Comparison of ENCODE assay signal across 8 mouse cellular contexts in genomic region chr9:107555031-107555457, GRCm38 (mm10). TPM values are rescaled to one million over a fixed set of nuclear protein-coding genes. Genes with fewer than 3 reads are reported as not detected.
DNase-seq lines count a peak whose midpoint lies in the region; ATAC-seq and TF ChIP-seq lines count a peak whose summit lies in the region.

No protein-coding gene starts in this region.

- peaks cover 28% of the 10 kb centered on the region for H3K36me3 ChIP-seq in thymus, adult 2 months (ENCODE audit: control insufficient read depth, insufficient read depth, low read length)
- peaks cover 37% of the 10 kb centered on the region for H3K36me3 ChIP-seq in erythroblast, embryonic 14.5 days (ENCODE audit: control insufficient read depth)
- H3K36me3 ChIP-seq in heart, postnatal 0 days (replicated peaks; ENCODE audit: control insufficient read depth, insufficient read depth, low read length), result peaks cover 33% of the 10 kb centered on the region
- peaks cover 25% of the 10 kb centered on the region for H3K36me3 ChIP-seq in stomach, postnatal 0 days (ENCODE audit: control insufficient read depth, insufficient read depth, low read length)

- TF ChIP-seq POLR2A in thymus, adult 2 months (IDR thresholded peaks at IDR 0.05; ENCODE audit: control insufficient read depth, extremely low read depth, insufficient read depth, low read length, poor library complexity), result no peak

- H3K4me2 ChIP-seq in heart, postnatal 0 days (ENCODE audit: low read depth, low read length), result peak overlapping the region; percentile 86
- H3K4me2 ChIP-seq in stomach, postnatal 0 days (replicated peaks; ENCODE audit: low read depth), result peak overlapping the region; percentile 83

- no peak for DNase-seq in thymus, adult 2 months
- no peak for DNase-seq in thymus, postnatal 36 days
- DNase-seq in heart, postnatal 0 days (ENCODE audit: low spot score), result peak; percentile 88
- peak; percentile 68 to 82 for DNase-seq in kidney, postnatal 25 days
- DNase-seq in stomach, postnatal 0 days (ENCODE audit: low spot score), result peak; percentile 72

- ATAC-seq in heart, postnatal 0 days (ENCODE audit: insufficient read depth, low read depth), result peak; percentile 24
- peak; percentile 31 for ATAC-seq in megakaryocyte, adult 5-6 weeks (ENCODE audit: poor library complexity, severe bottlenecking)
- ATAC-seq in stomach, postnatal 0 days (ENCODE audit: low FRiP score, low TSS enrichment), result peak; percentile 9
- ATAC-seq in CD4-positive, CD25-positive, alpha-beta regulatory T cell, adult 4 months, result no peak

- no peak for TF ChIP-seq EP300 in heart, postnatal 0 days (IDR thresholded peaks at IDR 0.05; ENCODE audit: low read depth)
- TF ChIP-seq EP300 in stomach, postnatal 0 days (optimal IDR thresholded peaks at IDR 0.05), result no peak

- peaks cover 49% of the 10 kb centered on the region for H3K4me1 ChIP-seq in thymus, adult 2 months (replicated peaks; ENCODE audit: control insufficient read depth, insufficient read depth, low read length)
- peaks cover 74% of the 10 kb centered on the region for H3K4me1 ChIP-seq in erythroblast, embryonic 14.5 days (ENCODE audit: control insufficient read depth)
- H3K4me1 ChIP-seq in heart, postnatal 0 days (ENCODE audit: control insufficient read depth, insufficient read depth), result peaks cover 33% of the 10 kb centered on the region
- peaks cover 22% of the 10 kb centered on the region for H3K4me1 ChIP-seq in stomach, postnatal 0 days (replicated peaks; ENCODE audit: control insufficient read depth, insufficient read depth)

- TF ChIP-seq CTCF in thymus, adult 2 months (IDR thresholded peaks at IDR 0.05; ENCODE audit: borderline replicate concordance, control insufficient read depth, extremely low read depth, insufficient read depth, low read length, poor library complexity), result no peak
- no peak for TF ChIP-seq CTCF in heart, postnatal 0 days (IDR thresholded peaks at IDR 0.05; ENCODE audit: low read depth)
- TF ChIP-seq CTCF in stomach, postnatal 0 days (IDR thresholded peaks at IDR 0.05; ENCODE audit: low read depth), result no peak; the same call in 1 of the 2 replicates

- H3K27ac ChIP-seq in thymus, adult 2 months (ENCODE audit: control insufficient read depth, insufficient read depth, low read length), result peak overlapping the region; percentile 66
- peak overlapping the region; percentile 96 for H3K27ac ChIP-seq in heart, postnatal 0 days (ENCODE audit: low read depth)
- H3K27ac ChIP-seq in stomach, postnatal 0 days (replicated peaks), result peak overlapping the region; percentile 97

- H3K9me3 ChIP-seq in erythroblast, embryonic 14.5 days (ENCODE audit: control insufficient read depth, low read length), result no peaks in the 10 kb centered on the region
- H3K9me3 ChIP-seq in heart, postnatal 0 days (replicated peaks; ENCODE audit: control insufficient read depth, low read length), result no peaks in the 10 kb centered on the region
- H3K9me3 ChIP-seq in stomach, postnatal 0 days (ENCODE audit: control insufficient read depth, low read length), result no peaks in the 10 kb centered on the region

- no peaks in the 10 kb centered on the region for H3K27me3 ChIP-seq in thymus, adult 2 months (ENCODE audit: control insufficient read depth, insufficient read depth, low read length)
- peaks cover 27% of the 10 kb centered on the region for H3K27me3 ChIP-seq in erythroblast, embryonic 14.5 days (ENCODE audit: control insufficient read depth)
- 0 out of 2 replicates have a peak, but pooled peaks cover 7% of the 10 kb centered on the region for H3K27me3 ChIP-seq in heart, postnatal 0 days (ENCODE audit: control insufficient read depth, insufficient read depth, low read length)
- no peaks in the 10 kb centered on the region for H3K27me3 ChIP-seq in stomach, postnatal 0 days (ENCODE audit: control insufficient read depth, insufficient read depth, low read length)

- under 1% methylated on average over 23 of the region's 23 CpGs for WGBS in thymus, adult 2 months
- WGBS in heart, postnatal 0 days, result 0% methylated on average over 23 of the region's 23 CpGs
- WGBS in stomach, postnatal 0 days, result under 1% methylated on average over 23 of the region's 23 CpGs

- H3K4me3 ChIP-seq in thymus, adult 2 months (ENCODE audit: control insufficient read depth, insufficient read depth, low read length), result peak overlapping the region; percentile 73
- peak overlapping the region; percentile 99 for H3K4me3 ChIP-seq in erythroblast, embryonic 14.5 days (replicated peaks)
- peak overlapping the region; percentile 70 for H3K4me3 ChIP-seq in heart, postnatal 0 days (ENCODE audit: low read depth, low read length)
- peak overlapping the region; percentile 69 for H3K4me3 ChIP-seq in stomach, postnatal 0 days (ENCODE audit: low read depth, low read length)

- peak overlapping the region; percentile 89 for H3K9ac ChIP-seq in heart, postnatal 0 days (replicated peaks; ENCODE audit: low read depth, low read length)
- H3K9ac ChIP-seq in stomach, postnatal 0 days (ENCODE audit: low read length), result peak overlapping the region; percentile 85

RNA-seq across cellular contexts. Expression of gene Rassf1, which starts 3.7 kb away (rescaled TPM):
- 48.8 and 50.8 TPM in 2 replicates for polyA plus RNA-seq in thymus, adult 2 months (2012; rRNA removed)
- polyA plus RNA-seq in erythroblast, embryonic 14.5 days (2012), result 1.9 and 2.0 TPM in 2 replicates
- 28.7 and 39.0 TPM in 2 replicates for total RNA-seq in heart, postnatal 0 days (2014; rRNA removed; ENCODE audit: low replicate concordance)
- 34.4 and 35.1 TPM in 2 replicates for polyA plus RNA-seq in heart, postnatal 0 days (2015; fragmentation: Nextera tagmentation; extraction: Ambion mirVana)
- 34.3 and 37.7 TPM in 2 replicates for total RNA-seq in megakaryocyte, adult 5-6 weeks (2015)
- 46.7 and 57.3 TPM in 2 replicates for total RNA-seq in megakaryocyte, adult 5-6 weeks (2017)
- 44.2 and 46.5 TPM in 2 replicates for polyA plus RNA-seq in stomach, postnatal 0 days (2015; fragmentation: Nextera tagmentation; extraction: Ambion mirVana)
- 10 to 100 TPM; 77.8 to 89.5 TPM for polyA plus RNA-seq in CD4-positive, CD25-positive, alpha-beta regulatory T cell, adult 4 months (2017; shearing (Covaris generic))

RNA-seq across cellular contexts. Expression of gene Zmynd10, which starts 7.9 kb away (rescaled TPM):
- 2.9 and 3.4 TPM in 2 replicates for polyA plus RNA-seq in thymus, adult 2 months (2012; rRNA removed)
- 0.13 TPM in 1 of 2 replicates, not detected in the other for polyA plus RNA-seq in erythroblast, embryonic 14.5 days (2012)
- not detected in 2 replicates for total RNA-seq in heart, postnatal 0 days (2014; rRNA removed; ENCODE audit: low replicate concordance)
- 0.25 and 0.49 TPM in 2 replicates for polyA plus RNA-seq in heart, postnatal 0 days (2015; fragmentation: Nextera tagmentation; extraction: Ambion mirVana)
- not detected in 2 replicates for total RNA-seq in megakaryocyte, adult 5-6 weeks (2015)
- not detected in 2 replicates for total RNA-seq in megakaryocyte, adult 5-6 weeks (2017)
- polyA plus RNA-seq in stomach, postnatal 0 days (2015; fragmentation: Nextera tagmentation; extraction: Ambion mirVana), result 0.94 and 0.97 TPM in 2 replicates
- polyA plus RNA-seq in CD4-positive, CD25-positive, alpha-beta regulatory T cell, adult 4 months (2017; shearing (Covaris generic)), result 1 to 10 TPM in 1 of 2 experiments, not detected in 1; 3.0 TPM

RNA-seq across cellular contexts. Expression of gene Tusc2, which starts 8.0 kb away (rescaled TPM):
- 67.3 and 68.1 TPM in 2 replicates for polyA plus RNA-seq in thymus, adult 2 months (2012; rRNA removed)
- polyA plus RNA-seq in erythroblast, embryonic 14.5 days (2012), result 3.7 and 5.3 TPM in 2 replicates
- 38.6 and 51.2 TPM in 2 replicates for total RNA-seq in heart, postnatal 0 days (2014; rRNA removed; ENCODE audit: low replicate concordance)
- 37.0 and 38.8 TPM in 2 replicates for polyA plus RNA-seq in heart, postnatal 0 days (2015; fragmentation: Nextera tagmentation; extraction: Ambion mirVana)
- 12.2 and 12.4 TPM in 2 replicates for total RNA-seq in megakaryocyte, adult 5-6 weeks (2015)
- total RNA-seq in megakaryocyte, adult 5-6 weeks (2017), result 8.9 and 10.8 TPM in 2 replicates
- 44.9 and 48.7 TPM in 2 replicates for polyA plus RNA-seq in stomach, postnatal 0 days (2015; fragmentation: Nextera tagmentation; extraction: Ambion mirVana)
- 1 to 10 TPM; 4.1 to 8.1 TPM for polyA plus RNA-seq in CD4-positive, CD25-positive, alpha-beta regulatory T cell, adult 4 months (2017; shearing (Covaris generic))

RNA-seq across cellular contexts. Expression of gene Hyal2, which starts 12.7 kb away (rescaled TPM):
- 35.6 and 39.8 TPM in 2 replicates for polyA plus RNA-seq in thymus, adult 2 months (2012; rRNA removed)
- 4.1 and 5.4 TPM in 2 replicates for polyA plus RNA-seq in erythroblast, embryonic 14.5 days (2012)
- 67.8 and 97.3 TPM in 2 replicates for total RNA-seq in heart, postnatal 0 days (2014; rRNA removed; ENCODE audit: low replicate concordance)
- 58.6 and 60.5 TPM in 2 replicates for polyA plus RNA-seq in heart, postnatal 0 days (2015; fragmentation: Nextera tagmentation; extraction: Ambion mirVana)
- total RNA-seq in megakaryocyte, adult 5-6 weeks (2015), result 0.56 and 1.9 TPM in 2 replicates
- 1.0 TPM in 1 of 2 replicates, not detected in the other for total RNA-seq in megakaryocyte, adult 5-6 weeks (2017)
- polyA plus RNA-seq in stomach, postnatal 0 days (2015; fragmentation: Nextera tagmentation; extraction: Ambion mirVana), result 49.6 and 50.4 TPM in 2 replicates
- polyA plus RNA-seq in CD4-positive, CD25-positive, alpha-beta regulatory T cell, adult 4 months (2017; shearing (Covaris generic)), result 10 to 100 TPM; 11.0 to 11.7 TPM

RNA-seq across cellular contexts. Expression of gene Nprl2, which starts 13.0 kb away (rescaled TPM):
- polyA plus RNA-seq in thymus, adult 2 months (2012; rRNA removed), result 74.5 and 83.5 TPM in 2 replicates
- 0.03 and 0.25 TPM in 2 replicates for polyA plus RNA-seq in erythroblast, embryonic 14.5 days (2012)
- total RNA-seq in heart, postnatal 0 days (2014; rRNA removed; ENCODE audit: low replicate concordance), result 42.3 and 56.4 TPM in 2 replicates
- 22.5 and 23.2 TPM in 2 replicates for polyA plus RNA-seq in heart, postnatal 0 days (2015; fragmentation: Nextera tagmentation; extraction: Ambion mirVana)
- 8.3 and 12.5 TPM in 2 replicates for total RNA-seq in megakaryocyte, adult 5-6 weeks (2015)
- 15.7 and 18.9 TPM in 2 replicates for total RNA-seq in megakaryocyte, adult 5-6 weeks (2017)
- polyA plus RNA-seq in stomach, postnatal 0 days (2015; fragmentation: Nextera tagmentation; extraction: Ambion mirVana), result 24.8 and 24.9 TPM in 2 replicates
- polyA plus RNA-seq in CD4-positive, CD25-positive, alpha-beta regulatory T cell, adult 4 months (2017; shearing (Covaris generic)), result 10 to 100 TPM; 54.1 to 59.0 TPM

Comparison
In these comparisons a context has a peak if more than half of its experiments do, and no peak if none do; other contexts are left out.
1. DNase-seq: peak in heart, postnatal 0 days (single experiment), kidney, postnatal 25 days (2 of 2) and stomach, postnatal 0 days (single experiment); none in thymus, adult 2 months (single experiment) and thymus, postnatal 36 days (0 of 2).
2. RNA of gene Rassf1, which starts 3.7 kb away (polyA plus RNA-seq): 77.8 to 89.5 TPM in CD4-positive, CD25-positive, alpha-beta regulatory T cell, adult 4 months, 48.8 to 50.8 TPM in thymus, adult 2 months, 44.2 to 46.5 TPM in stomach, postnatal 0 days and 34.4 to 35.1 TPM in heart, postnatal 0 days; 1.9 to 2.0 TPM in erythroblast, embryonic 14.5 days; every median in the first group is over 10 times any median in the second.
3. Peak in every context shown above with its lines, with median percentiles within 50 percentile points of each other: H3K27ac ChIP-seq and H3K4me3 ChIP-seq.